Mouse (Mus musculus) lung, adult 2 months (tissue): ENCODE results near the gene Ubqln4. TPM values are rescaled to one million over a fixed set of nuclear protein-coding genes. Genes with fewer than 3 reads are reported as not detected.

ENCODE experiments used
- DNase-seq: peaks from one replicate; pipeline ENCODE4 v3.0.0; 2022
- H3K4me1 ChIP-seq: fragments of 200-500 bp; 2 replicates; pipeline ENCODE4 v1.6.1; 2011; ENCODE audit warnings: low read length; ENCODE audit not compliant: control insufficient read depth, insufficient read depth
- H3K4me3 ChIP-seq: fragments of 200-500 bp; replicated peaks from 2 replicates; pipeline ENCODE3; 2011; ENCODE audit warnings: low read depth, mild to moderate bottlenecking, control low read depth, low read length; ENCODE audit errors: extremely low read depth
- CTCF ChIP-seq: fragments of 200-500 bp; IDR thresholded peaks from 2 replicates; pipeline ENCODE4 v1.5.1; 2011; ENCODE audit warnings: mild to moderate bottlenecking, low read length, control low read depth; ENCODE audit not compliant: insufficient read depth
- POLR2A ChIP-seq: fragments of 200-500 bp; IDR thresholded peaks from 2 replicates; pipeline ENCODE4 v1.6.1; 2011; ENCODE audit warnings: low read depth, mild to moderate bottlenecking, control low read depth, low read length, borderline replicate concordance; ENCODE audit errors: extremely low read depth
- WGBS: fragments of 180-500 bp; shearing (Covaris S2); methylation state at CpG from one replicate; pipeline ENCODE4 v1.1.7; 2018; 5-methylcytosine and 5-hydroxymethylcytosine counted together
- polyA plus RNA-seq: library from polyadenylated mRNA; depleted of rRNA; stranded (reverse); fragments of >200 nt; gene quantifications from 2 replicates; pipeline ENCODE4 v1.2.3, GENCODE M21; 2012

Gene Ubqln4
- polyA plus RNA-seq, 1 experiment, result 52.6 TPM

- DNase-seq, result no peak
- peaks cover 7% of the 10 kb centered on the region; the same call in 1 of the 2 replicates for H3K4me1 ChIP-seq
- TF ChIP-seq CTCF, result no peak
- 66% methylated on average over 8 of the region's 8 CpGs for WGBS
- no peak overlapping the region for H3K4me3 ChIP-seq
Measured at GRCm38 (mm10) chr3:88523027-88523426, 30.5 kb upstream of the Ubqln4 start.

GRCm38 (mm10) chr3:88525021-88525420 lies 28.5 kb upstream of the Ubqln4 start:
- no peak overlapping the region for H3K4me3 ChIP-seq
- WGBS, result 85% methylated on average over 5 of the region's 5 CpGs
- TF ChIP-seq CTCF (no peak), POLR2A (no peak)
- no peak for DNase-seq
- H3K4me1 ChIP-seq, result peaks cover 7% of the 10 kb centered on the region; the same call in 1 of the 2 replicates

- peak; percentile 79 for DNase-seq
- WGBS, result 34% methylated on average over 17 of the region's 17 CpGs
- H3K4me3 ChIP-seq, result no peak overlapping the region
- H3K4me1 ChIP-seq, result peaks cover 7% of the 10 kb centered on the region; the same call in 1 of the 2 replicates
- peak; percentile 99 for TF ChIP-seq CTCF
- no peak for TF ChIP-seq POLR2A
Measured at GRCm38 (mm10) chr3:88526157-88527131, 27.1 kb upstream of the Ubqln4 start.

- 56% methylated on average over 8 of the region's 8 CpGs for WGBS
- H3K4me3 ChIP-seq, result no peak overlapping the region
- no peak for TF ChIP-seq CTCF
- TF ChIP-seq POLR2A, result no peak
- no peak for DNase-seq
- peaks cover 7% of the 10 kb centered on the region; the same call in 1 of the 2 replicates for H3K4me1 ChIP-seq
Measured at GRCm38 (mm10) chr3:88527565-88527964, 26.0 kb upstream of the Ubqln4 start.

GRCm38 (mm10) chr3:88528646-88529045 lies 24.9 kb upstream of the Ubqln4 start:
- no peak for DNase-seq
- Histone ChIP-seq H3K4me1 (peaks cover 7% of the 10 kb centered on the region; the same call in 1 of the 2 replicates), H3K4me3 (no peak overlapping the region)
- 86% methylated on average over 11 of the region's 11 CpGs for WGBS
- TF ChIP-seq CTCF (no peak), POLR2A (no peak)

GRCm38 (mm10) chr3:88529204-88530000 lies 24.2 kb upstream of the Ubqln4 start:
- Histone ChIP-seq H3K4me1 (peaks cover 5% of the 10 kb centered on the region; the same call in 1 of the 2 replicates), H3K4me3 (no peak overlapping the region)
- 61% methylated on average over 7 of the region's 7 CpGs for WGBS
- TF ChIP-seq CTCF (no peak), POLR2A (no peak)
- DNase-seq, result no peak

- 48% methylated on average over 11 of the region's 11 CpGs for WGBS
- TF ChIP-seq POLR2A, result no peak
- TF ChIP-seq CTCF, result no peak
- H3K4me1 ChIP-seq, result peaks cover 5% of the 10 kb centered on the region; the same call in 1 of the 2 replicates
- no peak overlapping the region for H3K4me3 ChIP-seq
- no peak for DNase-seq
Measured at GRCm38 (mm10) chr3:88530082-88530864, 23.3 kb upstream of the Ubqln4 start.

- peak; percentile 90 for DNase-seq
- peaks cover 5% of the 10 kb centered on the region; the same call in 1 of the 2 replicates for H3K4me1 ChIP-seq
- peak overlapping the region; percentile 76 for H3K4me3 ChIP-seq
- WGBS, result 1% methylated on average over 62 of the region's 63 CpGs
- TF ChIP-seq POLR2A, result peak; percentile 27; the same call in 1 of the 2 replicates
- TF ChIP-seq CTCF, result no peak
Measured at GRCm38 (mm10) chr3:88531348-88532298, 21.9 kb upstream of the Ubqln4 start.
